Mouse (Mus musculus): Measurements from ENCODE around the gene Pdcd1lg2.

GRCm38 (mm10) chr19:29470652-29471051 is 59.9 kb downstream of the Pdcd1lg2 start:
- no peak for TF ChIP-seq POLR2A (IDR thresholded peaks at IDR 0.05; ENCODE audit: extremely low read depth, insufficient read depth, low read length)
- TF ChIP-seq CTCF (IDR thresholded peaks at IDR 0.05; ENCODE audit: low read depth, low read length) = no peak
